Mouse (Mus musculus): ENCODE measurements around the gene 8030411F24Rik.

DNA sequence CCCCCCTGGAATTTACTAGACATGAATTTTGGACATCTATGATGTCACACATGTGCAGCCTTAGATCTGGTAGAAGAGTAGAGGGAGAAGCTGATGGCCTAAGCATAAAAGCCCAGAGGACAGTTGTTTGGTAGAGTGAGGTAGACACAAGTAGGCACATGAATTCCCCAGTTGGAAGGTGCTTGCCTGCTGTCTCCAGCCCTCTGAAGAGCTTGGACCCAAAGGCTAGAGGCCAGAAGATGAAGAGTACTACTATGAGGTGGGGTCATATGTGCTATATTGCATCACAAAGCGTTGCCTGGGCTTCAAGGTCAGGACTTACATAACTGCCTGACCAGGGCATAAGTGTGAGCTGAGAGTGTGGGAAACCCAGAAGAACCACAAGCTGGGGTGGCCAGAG is 16.7 kb downstream of the 8030411F24Rik start, which contains the start of gene Cst8:
- TF ChIP-seq CTCF (IDR thresholded peaks at IDR 0.05; ENCODE audit: borderline replicate concordance, insufficient read depth, low read depth, low read length) (no peak), POLR2A (IDR thresholded peaks at IDR 0.05; ENCODE audit: borderline replicate concordance, insufficient read depth, low read length) (no peak)

Measured in cerebellum, adult 2 months (tissue).